Mouse (Mus musculus): Measurements from ENCODE around the gene Rpl12.

DNA sequence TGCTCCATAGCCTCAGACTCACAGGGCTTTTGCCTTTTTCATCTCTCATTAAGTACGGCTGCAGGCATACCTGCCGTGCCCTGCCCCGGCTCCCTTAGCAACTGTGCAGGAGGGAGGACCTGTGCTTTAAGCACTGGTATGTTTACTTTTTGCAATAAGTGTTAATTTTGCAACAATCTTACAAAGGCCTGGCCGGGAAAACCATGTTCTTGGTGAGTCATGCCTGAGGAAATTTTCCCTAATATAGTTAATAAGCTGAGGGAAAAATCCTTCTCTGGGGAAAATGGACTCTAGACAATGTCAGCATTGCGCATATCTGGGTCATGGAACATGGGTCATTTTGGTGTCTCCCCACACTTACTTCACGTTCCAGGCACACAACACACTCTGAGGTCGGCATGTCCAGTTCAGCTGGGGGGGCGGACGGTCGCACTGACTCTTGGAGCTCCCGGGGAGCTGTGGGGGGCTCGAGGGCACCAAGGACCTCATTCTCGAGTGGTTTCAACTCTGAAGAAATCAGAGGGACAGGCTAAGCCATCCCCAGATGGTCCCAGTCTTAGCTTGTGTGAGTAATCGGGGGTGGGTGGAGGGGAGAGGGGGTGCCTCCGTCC, 33.6 kb upstream of the Rpl12 start:
- TF ChIP-seq POLR2A (IDR thresholded peaks at IDR 0.05; ENCODE audit: borderline replicate concordance, extremely low read depth, low read depth, low read length) (no peak), CTCF (IDR thresholded peaks at IDR 0.05; ENCODE audit: insufficient read depth, low read length) (no peak)

All from lung, adult 2 months (tissue).